Mouse (Mus musculus): ENCODE measurements at regions not wholly inside any gene's neighbourhood (a gene's known extent, or its start where the extent isn't known, plus 50 kb on each side); places are given as distances from the start of the nearest gene placed in this dataset.

GRCm38 (mm10) chr8:53938392-53938791 lies 139.0 kb upstream of the Vegfc start:
- H3K27ac ChIP-seq (replicated peaks), result no peak overlapping the region
- no peaks in the 10 kb centered on the region for H3K4me1 ChIP-seq (replicated peaks; ENCODE audit: control insufficient read depth, insufficient read depth)
- TF ChIP-seq CTCF (IDR thresholded peaks at IDR 0.05; ENCODE audit: low read depth) (no peak), EP300 (optimal IDR thresholded peaks at IDR 0.05) (no peak)
- H3K27me3 ChIP-seq (ENCODE audit: control insufficient read depth, insufficient read depth, low read length), result no peaks in the 10 kb centered on the region
- no peak for DNase-seq (ENCODE audit: low spot score)
- H3K4me3 ChIP-seq (ENCODE audit: low read depth, low read length), result no peak overlapping the region
- no peaks in the 10 kb centered on the region for H3K9me3 ChIP-seq (ENCODE audit: control insufficient read depth, low read length)
- H3K9ac ChIP-seq (ENCODE audit: low read length), result no peak overlapping the region
- no peak overlapping the region for H3K4me2 ChIP-seq (replicated peaks; ENCODE audit: low read depth)
- H3K36me3 ChIP-seq (ENCODE audit: control insufficient read depth, insufficient read depth, low read length), result no peaks in the 10 kb centered on the region
- no peak for ATAC-seq (ENCODE audit: low FRiP score, low TSS enrichment)

DNA sequence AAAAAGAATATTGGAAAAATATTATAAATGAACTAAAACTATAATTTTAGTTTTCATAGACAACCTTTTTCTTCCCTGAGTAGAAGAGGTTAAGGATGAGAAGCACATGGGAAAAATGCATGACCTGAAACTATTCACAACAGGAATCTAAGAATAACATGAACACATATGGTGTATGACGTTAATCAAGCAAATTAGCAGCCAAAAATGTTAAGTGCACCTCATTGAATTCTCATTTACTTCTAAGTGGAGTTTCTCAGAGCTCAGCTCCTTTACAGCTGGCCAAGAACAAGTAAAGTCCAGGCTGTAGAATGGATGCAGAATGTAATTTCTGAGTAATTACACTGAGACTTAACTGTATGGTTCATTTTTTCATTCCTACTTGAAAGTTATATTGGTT lies 137.9 kb upstream of the Vegfc start:
- H3K9me3 ChIP-seq (ENCODE audit: control insufficient read depth, low read length), result no peaks in the 10 kb centered on the region
- H3K36me3 ChIP-seq (ENCODE audit: control insufficient read depth, insufficient read depth, low read length), result no peaks in the 10 kb centered on the region
- H3K27me3 ChIP-seq (ENCODE audit: control insufficient read depth, insufficient read depth, low read length), result no peaks in the 10 kb centered on the region
- TF ChIP-seq EP300 (optimal IDR thresholded peaks at IDR 0.05), result no peak
- TF ChIP-seq CTCF (IDR thresholded peaks at IDR 0.05; ENCODE audit: low read depth), result no peak
- DNase-seq (ENCODE audit: low spot score), result no peak
- no peak overlapping the region for H3K9ac ChIP-seq (ENCODE audit: low read length)
- H3K4me1 ChIP-seq (replicated peaks; ENCODE audit: control insufficient read depth, insufficient read depth), result no peaks in the 10 kb centered on the region
- WGBS, result 70% methylated on average over 1 of the region's 1 CpGs
- H3K4me2 ChIP-seq (replicated peaks; ENCODE audit: low read depth), result no peak overlapping the region
- ATAC-seq (ENCODE audit: low FRiP score, low TSS enrichment), result no peak
- no peak overlapping the region for H3K27ac ChIP-seq (replicated peaks)
- no peak overlapping the region for H3K4me3 ChIP-seq (ENCODE audit: low read depth, low read length)

DNA sequence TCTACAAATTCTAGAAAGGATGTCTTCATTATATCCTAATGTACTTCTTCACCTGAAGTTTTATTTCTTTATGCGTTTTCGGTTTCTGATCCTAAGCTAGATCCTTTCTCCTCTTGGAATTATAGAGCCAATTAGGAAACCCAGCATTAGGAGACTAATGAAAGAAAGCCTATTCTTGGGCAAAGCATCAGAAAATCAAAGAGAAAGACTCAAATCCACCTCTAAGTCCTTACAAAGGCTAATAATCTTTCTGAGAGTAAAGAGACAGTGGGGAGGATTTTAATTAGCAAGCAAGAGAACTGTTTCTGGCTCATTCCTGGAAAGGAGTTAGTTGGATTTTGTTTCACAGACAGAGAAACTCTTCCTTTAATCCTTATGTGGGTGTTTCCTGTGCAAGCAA lies 136.3 kb upstream of the Vegfc start:
- TF ChIP-seq EP300 (optimal IDR thresholded peaks at IDR 0.05) (no peak), CTCF (IDR thresholded peaks at IDR 0.05; ENCODE audit: low read depth) (no peak)
- Histone ChIP-seq H3K36me3 (ENCODE audit: control insufficient read depth, insufficient read depth, low read length) (no peaks in the 10 kb centered on the region), H3K4me1 (replicated peaks; ENCODE audit: control insufficient read depth, insufficient read depth) (no peaks in the 10 kb centered on the region), H3K9me3 (ENCODE audit: control insufficient read depth, low read length) (no peaks in the 10 kb centered on the region), H3K9ac (ENCODE audit: low read length) (no peak overlapping the region), H3K27ac (replicated peaks) (no peak overlapping the region), H3K27me3 (ENCODE audit: control insufficient read depth, insufficient read depth, low read length) (no peaks in the 10 kb centered on the region), H3K4me3 (ENCODE audit: low read depth, low read length) (no peak overlapping the region), H3K4me2 (replicated peaks; ENCODE audit: low read depth) (no peak overlapping the region)
- no peak for ATAC-seq (ENCODE audit: low FRiP score, low TSS enrichment)
- DNase-seq (ENCODE audit: low spot score), result no peak
- WGBS, result 94% methylated on average over 2 of the region's 2 CpGs

DNA sequence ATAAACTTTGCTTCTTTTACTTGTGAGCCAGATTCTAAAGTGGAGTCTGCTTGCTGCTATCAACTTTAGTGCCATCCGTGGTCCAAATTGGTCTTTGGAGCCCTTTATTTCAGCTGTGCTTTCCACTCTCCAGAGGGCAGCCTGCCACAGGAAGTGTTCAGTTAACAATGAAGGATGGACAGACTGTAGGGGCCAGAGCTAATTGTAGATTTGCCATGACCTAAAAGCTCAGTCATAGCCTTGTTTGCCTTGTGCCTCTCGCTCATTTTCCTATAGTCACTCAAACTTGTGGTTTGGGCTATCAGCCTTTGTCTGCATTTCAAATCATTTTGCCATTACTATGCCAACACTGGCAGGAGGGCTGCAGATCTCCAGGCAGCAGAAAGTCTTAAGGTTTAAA lies 131.8 kb upstream of the Vegfc start:
- Histone ChIP-seq H3K4me2 (replicated peaks; ENCODE audit: low read depth) (no peak overlapping the region), H3K36me3 (ENCODE audit: control insufficient read depth, insufficient read depth, low read length) (no peaks in the 10 kb centered on the region), H3K9me3 (ENCODE audit: control insufficient read depth, low read length) (no peaks in the 10 kb centered on the region), H3K4me3 (ENCODE audit: low read depth, low read length) (no peak overlapping the region), H3K27me3 (ENCODE audit: control insufficient read depth, insufficient read depth, low read length) (no peaks in the 10 kb centered on the region), H3K9ac (ENCODE audit: low read length) (no peak overlapping the region), H3K4me1 (replicated peaks; ENCODE audit: control insufficient read depth, insufficient read depth) (no peaks in the 10 kb centered on the region), H3K27ac (replicated peaks) (no peak overlapping the region)
- DNase-seq (ENCODE audit: low spot score) (no peak), ATAC-seq (ENCODE audit: low FRiP score, low TSS enrichment) (no peak)
- TF ChIP-seq CTCF (IDR thresholded peaks at IDR 0.05; ENCODE audit: low read depth) (no peak), EP300 (optimal IDR thresholded peaks at IDR 0.05) (no peak)
- 74% methylated on average over 2 of the region's 2 CpGs for WGBS

GRCm38 (mm10) chr8:53947384-53947783 lies 130.0 kb upstream of the Vegfc start:
- no peaks in the 10 kb centered on the region for H3K4me1 ChIP-seq (replicated peaks; ENCODE audit: control insufficient read depth, insufficient read depth)
- H3K4me2 ChIP-seq (replicated peaks; ENCODE audit: low read depth), result no peak overlapping the region
- no peaks in the 10 kb centered on the region for H3K9me3 ChIP-seq (ENCODE audit: control insufficient read depth, low read length)
- H3K4me3 ChIP-seq (ENCODE audit: low read depth, low read length), result no peak overlapping the region
- TF ChIP-seq EP300 (optimal IDR thresholded peaks at IDR 0.05), result no peak
- TF ChIP-seq CTCF (IDR thresholded peaks at IDR 0.05; ENCODE audit: low read depth), result no peak
- H3K36me3 ChIP-seq (ENCODE audit: control insufficient read depth, insufficient read depth, low read length), result no peaks in the 10 kb centered on the region
- no peak for ATAC-seq (ENCODE audit: low FRiP score, low TSS enrichment)
- H3K27me3 ChIP-seq (ENCODE audit: control insufficient read depth, insufficient read depth, low read length), result no peaks in the 10 kb centered on the region
- no peak overlapping the region for H3K27ac ChIP-seq (replicated peaks)
- DNase-seq (ENCODE audit: low spot score), result no peak
- no peak overlapping the region for H3K9ac ChIP-seq (ENCODE audit: low read length)

GRCm38 (mm10) chr8:53954476-53955158 lies 122.8 kb upstream of the Vegfc start:
- Histone ChIP-seq H3K27ac (replicated peaks) (no peak overlapping the region), H3K36me3 (ENCODE audit: control insufficient read depth, insufficient read depth, low read length) (no peaks in the 10 kb centered on the region), H3K9ac (ENCODE audit: low read length) (no peak overlapping the region), H3K27me3 (ENCODE audit: control insufficient read depth, insufficient read depth, low read length) (no peaks in the 10 kb centered on the region), H3K9me3 (ENCODE audit: control insufficient read depth, low read length) (no peaks in the 10 kb centered on the region), H3K4me3 (ENCODE audit: low read depth, low read length) (no peak overlapping the region), H3K4me2 (replicated peaks; ENCODE audit: low read depth) (no peak overlapping the region), H3K4me1 (replicated peaks; ENCODE audit: control insufficient read depth, insufficient read depth) (no peaks in the 10 kb centered on the region)
- no peak for TF ChIP-seq CTCF (IDR thresholded peaks at IDR 0.05; ENCODE audit: low read depth)
- TF ChIP-seq EP300 (optimal IDR thresholded peaks at IDR 0.05), result no peak
- ATAC-seq (ENCODE audit: low FRiP score, low TSS enrichment), result no peak
- no peak for DNase-seq (ENCODE audit: low spot score)
- whole genome bisulfite sequencing, result 35% methylated on average over 4 of the region's 4 CpGs
